Mouse (Mus musculus): ENCODE data around the gene Dlx5. TPM values are rescaled to one million over a fixed set of nuclear protein-coding genes. Genes with fewer than 3 reads are reported as not detected.

Dlx5 gene
- total and polyA plus RNA-seq, 3 experiments, result not detected

GRCm38 (mm10) chr6:6864441-6865440, 17.1 kb downstream of the Dlx5 start:
- no peak for DNase-seq (ENCODE audit: extremely low read depth)
- peaks cover 9% of the 10 kb centered on the region for H3K9me3 ChIP-seq (replicated peaks; ENCODE audit: low read length)
- H3K4me1 ChIP-seq (ENCODE audit: control insufficient read depth in 1 of 2, insufficient read depth in 2 of 2), result peaks cover 2 to 5% of the 10 kb centered on the region in 2 experiments; a peak in 2 of 4 replicates
- in situ Hi-C loops (cut with MboI; ENCODE audit: low pct_ligation_motif_present, low pct_unique_long_range_greater_than_20kb, low sequenced_read_pairs) (no loop called here), dilution Hi-C loops (cut with MboI; ENCODE audit: extremely low pct_ligation_motif_present, extremely low pct_unique_long_range_greater_than_20kb, low sequenced_read_pairs) (no loop called here)
- no peak overlapping the region for H3K27ac ChIP-seq (ENCODE audit: insufficient read depth, low read depth)
- H3K4me3 ChIP-seq (replicated peaks in 1 of 3; ENCODE audit: low read depth in 2 of 3, low read length in 2 of 3, poor library complexity in 1 of 3), result no peak overlapping the region
- TF ChIP-seq USF1 (IDR thresholded peaks at IDR 0.05; ENCODE audit: low read depth, low read length), result no peak
- TF ChIP-seq USF2 (conservative IDR thresholded peaks at IDR 0.05; ENCODE audit: low read depth, low read length), result no peak
- TF ChIP-seq IRF4 (IDR thresholded peaks at IDR 0.05; ENCODE audit: low read depth, low read length), result no peak
- no peak overlapping the region for H3K4me2 ChIP-seq (ENCODE audit: insufficient read depth, low read depth, poor library complexity, severe bottlenecking)
- peaks cover 3% of the 10 kb centered on the region for H3K27me3 ChIP-seq (replicated peaks)
- H3K36me3 ChIP-seq (replicated peaks in 1 of 2; ENCODE audit: control insufficient read depth in 1 of 2, insufficient read depth in 1 of 2, low read length in 1 of 2), result no peaks in the 10 kb centered on the region
- no peak overlapping the region for H3K9ac ChIP-seq (ENCODE audit: insufficient read depth, low read depth)
- H3K79me2 ChIP-seq (replicated peaks; ENCODE audit: control insufficient read depth, extremely low read depth, insufficient read depth, poor library complexity, severe bottlenecking), result no peaks in the 10 kb centered on the region

- Histone ChIP-seq H3K79me2 (replicated peaks; ENCODE audit: control insufficient read depth, extremely low read depth, insufficient read depth, poor library complexity, severe bottlenecking) (no peaks in the 10 kb centered on the region), H3K27me3 (replicated peaks) (peaks cover 3% of the 10 kb centered on the region), H3K36me3 (replicated peaks in 1 of 2; ENCODE audit: control insufficient read depth in 1 of 2, insufficient read depth in 1 of 2, low read length in 1 of 2) (no peaks in the 10 kb centered on the region), H3K4me3 (replicated peaks in 1 of 3; ENCODE audit: low read depth in 2 of 3, low read length in 2 of 3, poor library complexity in 1 of 3) (no peak overlapping the region), H3K4me1 (ENCODE audit: control insufficient read depth in 1 of 2, insufficient read depth in 2 of 2) (peaks cover 2 to 13% of the 10 kb centered on the region in 2 experiments; a peak in 2 of 4 replicates), H3K9ac (ENCODE audit: insufficient read depth, low read depth) (no peak overlapping the region), H3K4me2 (ENCODE audit: insufficient read depth, low read depth, poor library complexity, severe bottlenecking) (no peak overlapping the region), H3K27ac (ENCODE audit: insufficient read depth, low read depth) (no peak overlapping the region), H3K9me3 (replicated peaks; ENCODE audit: low read length) (peaks cover 9% of the 10 kb centered on the region)
- in situ Hi-C loops (cut with MboI; ENCODE audit: low pct_ligation_motif_present, low pct_unique_long_range_greater_than_20kb, low sequenced_read_pairs) (no loop called here), dilution Hi-C loops (cut with MboI; ENCODE audit: extremely low pct_ligation_motif_present, extremely low pct_unique_long_range_greater_than_20kb, low sequenced_read_pairs) (no loop called here)
- no peak for TF ChIP-seq ZC3H11A (IDR thresholded peaks at IDR 0.05; ENCODE audit: low read depth, low read length)
- TF ChIP-seq ZNF384 (IDR thresholded peaks at IDR 0.05; ENCODE audit: low read depth, low read length), result no peak
- TF ChIP-seq ETS1 (conservative IDR thresholded peaks at IDR 0.05; ENCODE audit: low read depth, low read length), result no peak
- no peak for TF ChIP-seq CTCF (conservative IDR thresholded peaks at IDR 0.05 in 1 of 2, IDR thresholded peaks at IDR 0.05 in 1 of 2; ENCODE audit: low read depth in 2 of 2, low read length in 2 of 2)
- TF ChIP-seq CHD2 (IDR thresholded peaks at IDR 0.05; ENCODE audit: low read length), result no peak
- no peak for TF ChIP-seq TBP (conservative IDR thresholded peaks at IDR 0.05; ENCODE audit: low read depth, low read length)
- no peak for TF ChIP-seq KAT2A (IDR thresholded peaks at IDR 0.05; ENCODE audit: insufficient replicate concordance, low read length)
- TF ChIP-seq MAX (IDR thresholded peaks at IDR 0.05; ENCODE audit: low read length), result no peak
- TF ChIP-seq CHD1 (IDR thresholded peaks at IDR 0.05; ENCODE audit: low read depth, low read length), result no peak
- TF ChIP-seq USF2 (conservative IDR thresholded peaks at IDR 0.05; ENCODE audit: low read depth, low read length), result no peak
- no peak for TF ChIP-seq ZMIZ1 (IDR thresholded peaks at IDR 0.05; ENCODE audit: low read depth, low read length)
- DNase-seq (ENCODE audit: extremely low read depth), result no peak
Measured at GRCm38 (mm10) chr6:6863955-6864354, 17.9 kb downstream of the Dlx5 start.

Data from CH12.LX (cell line).